Mouse (Mus musculus): ENCODE measurements around the gene Cfap70.

Cfap70 gene

DNA sequence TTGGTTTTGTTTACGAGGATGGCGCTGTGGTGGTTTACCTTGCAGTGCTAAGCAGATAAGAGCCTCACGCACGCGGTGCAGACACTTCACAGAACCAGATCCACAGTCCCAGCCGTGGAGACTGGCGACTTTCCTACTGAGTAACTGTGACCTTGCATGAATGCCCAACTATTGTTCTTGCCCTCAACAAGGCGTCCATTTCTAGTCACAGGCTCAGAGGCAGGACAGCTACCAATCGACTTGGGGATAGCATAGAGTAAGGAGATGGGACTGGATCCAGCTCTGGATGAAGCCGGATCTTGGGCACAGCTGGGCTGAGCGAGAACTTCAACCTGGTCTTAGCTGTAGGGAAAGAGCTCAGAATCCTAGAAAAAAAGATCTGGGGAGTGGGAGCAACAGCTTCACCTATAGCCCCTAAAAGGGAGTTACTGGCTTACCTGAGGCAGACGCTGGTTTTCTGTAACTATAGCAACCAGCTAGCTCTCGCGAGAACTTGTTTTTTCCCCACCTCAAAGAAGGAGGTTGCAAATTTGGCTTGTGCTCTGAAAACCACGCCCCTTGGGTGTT is at the start of gene Cfap70:
TSS of gene Cfap70 (minus strand) at position 462 of the 567 bp plus-strand sequence.
- peak; percentile 42 for DNase-seq

DNA sequence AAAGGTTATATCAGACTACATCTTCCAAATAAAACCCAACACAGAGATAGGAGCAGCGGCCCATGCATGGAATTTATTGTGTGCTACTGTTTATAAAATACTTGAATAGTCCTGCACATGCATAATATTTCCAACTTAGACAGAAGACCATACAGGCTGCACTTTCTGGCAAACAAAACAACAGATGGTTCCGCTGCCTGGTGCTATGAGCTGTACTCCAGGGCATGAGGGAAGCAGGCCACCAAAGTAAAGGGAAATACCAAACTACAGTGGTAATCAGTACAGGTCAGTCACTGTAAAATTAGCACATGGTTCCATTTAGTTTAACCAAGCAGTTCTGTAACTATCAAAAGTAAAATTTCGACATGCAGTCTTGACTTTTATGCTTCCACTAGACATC is 48.0 kb upstream of the Cfap70 start:
- DNase-seq = no peak

DNA sequence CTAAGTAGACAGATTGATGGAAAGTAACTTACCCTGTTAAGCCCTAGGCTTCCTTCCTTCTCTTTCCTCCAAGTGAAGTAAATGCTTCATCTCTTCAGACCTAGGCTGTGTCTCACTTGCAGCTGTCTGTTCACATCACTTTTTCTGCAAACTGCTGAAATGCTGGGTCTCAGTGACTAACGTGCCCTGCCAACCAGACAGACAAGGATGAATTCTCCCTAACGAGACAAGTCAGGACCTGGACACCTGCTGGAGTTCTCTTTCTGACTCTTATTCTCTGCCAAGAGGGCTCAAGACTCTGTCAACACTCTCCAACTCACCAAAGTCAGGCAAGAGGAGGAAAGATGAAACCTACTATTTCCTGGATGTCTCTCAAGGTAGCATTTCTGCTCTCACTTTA is 44.6 kb upstream of the Cfap70 start, which contains the start of gene Mss51:
TSS of gene Mss51 (minus strand) at position 299 of the 400 bp plus-strand sequence.
- no peak for DNase-seq

DNA sequence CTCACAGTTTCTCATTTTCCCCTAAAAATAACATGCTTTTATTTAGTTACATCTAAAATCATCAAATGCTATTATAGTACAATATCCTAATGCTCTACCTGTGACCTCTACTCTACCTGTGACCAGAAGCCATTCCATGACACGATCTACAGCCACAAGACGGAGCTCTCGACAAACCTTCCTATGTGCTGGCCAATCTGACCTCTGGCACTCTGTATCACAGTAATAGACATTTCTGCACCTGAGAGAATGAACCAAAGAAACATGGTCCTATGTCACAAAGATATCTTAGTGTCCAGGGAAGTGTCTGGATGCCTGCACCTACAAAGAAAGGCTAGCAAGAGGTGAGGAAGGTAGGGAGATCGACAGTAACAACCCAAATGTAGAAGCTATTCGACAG is 34.0 kb upstream of the Cfap70 start:
- DNase-seq = no peak

DNA sequence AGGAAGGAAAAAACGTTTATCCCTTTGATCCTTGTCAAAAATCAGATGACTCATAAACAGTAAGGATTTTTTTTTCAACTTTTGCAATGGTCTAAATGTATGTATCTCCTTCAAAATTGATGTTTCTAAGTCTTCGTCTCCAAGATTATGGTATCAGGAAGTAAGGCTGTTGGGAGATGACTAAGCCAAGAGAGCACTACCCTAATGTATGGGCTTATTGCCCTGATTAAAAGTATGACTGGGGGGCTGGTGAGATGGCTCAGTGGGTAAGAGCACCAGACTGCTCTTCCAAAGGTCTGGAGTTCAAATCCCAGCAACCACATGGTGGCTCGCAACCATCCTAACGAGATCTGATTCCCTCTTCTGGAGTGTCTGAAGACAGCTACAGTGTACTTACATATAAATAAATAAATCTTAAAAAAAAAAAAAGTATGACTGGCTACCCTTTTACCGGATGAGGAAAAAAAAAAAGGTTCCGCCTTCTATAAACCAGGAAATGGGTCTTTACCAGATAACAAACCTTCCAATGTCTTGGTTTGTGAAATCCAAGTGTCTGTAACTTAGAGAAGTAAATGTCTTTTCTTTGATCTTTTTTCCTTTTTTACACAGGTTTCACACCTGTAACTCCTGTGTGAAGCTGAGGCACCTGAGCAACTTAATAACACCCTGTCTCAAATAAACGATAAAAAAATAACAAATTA is 30.2 kb upstream of the Cfap70 start:
- DNase-seq = no peak

DNA sequence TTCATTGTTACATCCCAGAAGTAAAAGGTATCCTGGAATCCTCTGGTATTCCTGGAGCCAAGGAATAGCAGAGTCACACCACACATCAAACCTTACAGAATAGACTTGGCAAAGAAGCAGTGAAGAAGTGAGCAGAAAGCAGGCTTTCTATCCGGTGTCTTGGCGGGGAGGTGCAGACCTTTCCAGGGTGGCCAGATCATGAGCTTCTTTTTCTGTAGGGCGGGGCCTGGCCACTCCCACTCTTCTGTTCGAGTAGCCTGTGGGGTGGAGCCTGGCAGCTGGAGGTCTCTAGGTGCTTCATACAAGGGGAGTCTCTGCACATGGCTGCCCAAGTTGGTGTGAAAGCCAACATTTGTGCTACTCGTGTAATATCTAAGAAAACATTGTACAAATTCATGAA is 29.2 kb upstream of the Cfap70 start:
- no peak for DNase-seq

DNA sequence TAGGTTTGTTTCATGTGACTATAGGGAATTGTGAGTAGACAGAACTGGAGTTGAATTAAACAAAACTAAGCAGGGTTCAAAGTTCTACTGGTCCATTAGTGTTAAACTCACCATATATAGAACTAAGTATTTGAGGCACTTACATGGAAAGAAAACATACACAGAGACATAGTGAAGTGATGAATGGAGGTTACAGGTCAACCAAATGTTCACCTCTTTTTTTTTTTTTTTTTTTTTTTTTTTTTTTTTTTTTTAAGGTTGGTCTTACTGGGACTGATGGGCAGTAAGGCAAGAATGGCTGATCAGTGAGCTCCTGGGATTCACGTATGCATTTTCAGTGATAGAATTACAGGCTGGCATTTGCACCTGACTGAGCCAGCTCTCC is 28.2 kb upstream of the Cfap70 start:
- no peak for DNase-seq

DNA sequence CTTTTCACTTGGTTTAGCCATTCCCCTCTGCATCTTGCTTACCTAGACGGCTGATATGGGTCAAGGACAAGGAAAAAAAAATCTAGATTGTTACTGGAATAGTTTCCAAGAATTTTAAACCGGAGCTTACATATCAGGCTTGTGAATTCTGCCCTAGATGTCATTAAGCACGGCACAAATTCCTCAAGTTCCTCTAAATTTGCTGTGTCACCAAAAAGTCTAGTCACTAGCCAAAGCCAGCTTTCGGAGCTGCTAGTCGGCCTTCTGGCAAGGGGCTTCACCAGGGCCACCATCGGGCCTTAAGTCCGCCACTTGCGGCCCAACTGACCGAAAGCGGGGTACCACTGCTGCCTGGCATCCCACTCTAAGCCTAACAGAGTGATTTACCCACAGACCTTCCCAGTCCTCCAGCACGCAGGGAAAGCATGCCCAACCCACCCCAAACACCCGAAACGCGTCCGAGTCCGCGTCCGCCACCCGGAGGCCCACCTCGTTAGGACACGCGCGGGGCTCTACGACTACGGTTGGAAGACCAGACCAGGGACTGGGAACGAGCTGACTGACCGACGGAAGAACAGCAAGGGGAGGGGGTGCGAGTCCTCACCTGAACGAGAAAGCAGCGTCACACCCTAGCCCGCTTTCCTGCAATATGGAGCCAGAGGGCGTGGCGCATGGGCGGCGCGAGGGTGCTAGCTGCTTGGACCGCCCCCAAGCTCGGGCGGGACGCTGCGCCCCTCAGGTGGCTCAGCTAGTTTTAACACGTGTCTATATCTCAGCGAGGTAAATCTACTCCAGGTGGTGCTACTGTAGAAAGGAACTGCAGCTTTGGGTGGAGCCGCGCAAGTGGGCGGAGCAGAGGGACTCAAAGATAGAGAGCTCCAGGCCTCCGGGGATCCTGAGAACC is 27.5 kb upstream of the Cfap70 start, which contains the start of gene Anxa7:
TSS of gene Anxa7 (minus strand) at position 843 of the 904 bp plus-strand sequence.
- peak; percentile 52 for DNase-seq

DNA sequence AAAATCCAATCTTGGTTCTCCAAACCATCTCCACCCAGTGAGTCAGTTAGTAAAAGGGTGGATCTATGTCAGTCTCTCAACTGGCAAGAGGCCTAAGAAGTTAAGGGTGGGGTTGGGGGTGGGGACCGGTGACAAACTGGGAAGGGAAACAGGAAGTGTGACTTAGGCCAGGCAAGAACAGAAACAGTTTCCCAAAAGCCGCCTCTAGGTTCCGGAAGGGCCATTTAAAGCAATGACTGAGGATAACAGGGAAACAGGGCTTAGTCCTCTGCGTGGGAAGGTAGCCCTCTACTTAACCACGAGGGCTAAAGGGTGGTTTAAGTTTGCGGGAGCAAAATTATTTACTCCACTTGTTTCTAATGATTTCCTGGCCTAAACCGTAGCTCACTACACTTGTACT is 26.8 kb upstream of the Cfap70 start:
- no peak for DNase-seq

DNA sequence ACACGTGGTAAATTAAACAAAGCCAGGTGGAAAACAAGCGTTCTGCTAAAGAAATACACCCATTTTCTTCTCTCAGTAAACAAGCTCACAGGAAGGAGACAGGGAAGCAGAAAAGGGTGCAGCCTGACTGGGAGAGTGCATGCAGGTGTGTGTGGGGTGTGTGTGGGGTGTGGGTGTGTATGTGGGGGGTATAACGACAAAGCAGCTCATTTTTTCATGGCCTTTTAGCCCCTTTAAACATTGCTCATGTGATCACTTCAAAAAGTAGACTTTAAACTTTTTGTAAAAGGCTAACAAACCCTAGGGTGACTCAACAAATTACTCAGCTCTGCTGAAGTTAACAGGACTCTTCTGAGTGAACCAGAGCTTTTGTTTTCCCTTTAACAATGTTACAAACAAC is 26.4 kb upstream of the Cfap70 start:
- DNase-seq = no peak

DNA sequence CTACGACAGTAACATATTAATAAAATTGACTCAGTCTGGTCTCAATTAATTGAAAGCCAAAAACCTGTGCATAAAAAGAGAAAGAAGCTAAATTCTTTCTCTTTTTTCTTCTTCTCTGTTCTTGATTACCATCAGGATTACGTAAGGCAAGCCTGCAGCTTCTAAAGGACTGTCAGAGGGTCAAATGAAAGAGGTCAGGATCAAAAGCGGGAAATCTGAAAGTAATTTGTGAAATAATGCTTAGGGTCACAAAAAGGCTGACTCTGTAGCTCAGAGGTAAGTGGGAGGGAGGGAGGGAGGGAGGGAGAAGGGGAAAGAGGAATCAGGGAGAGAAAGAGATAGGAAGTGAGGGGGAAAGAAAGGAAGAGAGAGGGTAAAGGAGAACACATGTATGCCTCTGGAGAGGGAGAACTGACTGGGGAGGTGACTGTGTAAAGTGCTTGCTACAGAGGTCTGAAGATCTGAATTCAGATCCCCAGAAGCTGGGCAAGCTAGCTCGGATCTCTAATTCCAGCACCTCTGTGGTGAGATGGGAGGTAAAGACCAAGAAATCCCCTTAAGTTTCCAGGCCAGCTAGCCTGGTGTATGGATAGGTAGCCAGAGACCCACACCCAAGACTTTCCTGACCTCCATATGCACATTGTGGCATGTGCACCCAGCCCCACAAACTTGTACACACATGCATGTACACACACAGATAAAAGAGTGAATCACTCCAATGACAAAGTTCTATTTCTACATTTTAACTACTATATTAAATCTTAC is 25.4 kb upstream of the Cfap70 start:
- no peak for DNase-seq

DNA sequence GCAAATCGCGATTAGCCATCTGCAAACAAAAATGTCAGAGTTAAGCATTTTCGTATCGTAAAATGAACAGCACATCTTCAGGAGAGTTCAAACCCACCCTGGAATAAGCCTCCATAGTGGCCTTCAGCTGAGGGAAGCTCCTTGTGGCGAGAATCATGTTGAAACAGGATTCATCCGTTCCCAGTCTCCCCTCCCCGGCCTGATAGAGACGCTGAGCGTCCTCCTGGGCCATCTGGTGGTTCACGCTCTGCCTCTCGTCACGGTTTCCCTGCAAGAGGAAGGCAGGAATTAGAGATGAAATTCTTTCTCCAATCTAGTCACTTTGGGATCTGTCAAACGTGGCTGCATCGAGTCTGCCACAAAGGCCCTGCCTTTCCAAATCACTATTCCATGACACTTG is 8.2 kb upstream of the Cfap70 start:
- no peak for DNase-seq

DNA sequence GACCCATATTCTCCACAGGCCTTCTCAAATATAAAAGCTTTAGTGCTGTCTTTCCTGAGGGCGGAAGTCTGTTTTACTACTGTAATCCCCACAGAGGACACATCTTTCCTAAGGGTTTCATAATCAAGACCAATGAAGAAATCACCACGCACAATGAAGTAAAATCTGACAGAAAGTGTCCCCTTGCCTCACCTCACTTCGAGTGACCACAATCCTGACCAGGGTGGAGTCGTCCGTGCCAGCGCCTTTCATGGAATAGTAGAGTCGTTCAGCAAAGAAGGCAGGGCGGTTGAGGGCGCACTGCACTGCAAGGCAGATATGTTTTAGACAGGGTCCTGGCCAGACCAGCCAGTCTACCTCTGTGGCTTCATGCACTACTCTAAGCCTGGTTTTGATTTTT is 6.4 kb upstream of the Cfap70 start:
- DNase-seq = no peak

DNA sequence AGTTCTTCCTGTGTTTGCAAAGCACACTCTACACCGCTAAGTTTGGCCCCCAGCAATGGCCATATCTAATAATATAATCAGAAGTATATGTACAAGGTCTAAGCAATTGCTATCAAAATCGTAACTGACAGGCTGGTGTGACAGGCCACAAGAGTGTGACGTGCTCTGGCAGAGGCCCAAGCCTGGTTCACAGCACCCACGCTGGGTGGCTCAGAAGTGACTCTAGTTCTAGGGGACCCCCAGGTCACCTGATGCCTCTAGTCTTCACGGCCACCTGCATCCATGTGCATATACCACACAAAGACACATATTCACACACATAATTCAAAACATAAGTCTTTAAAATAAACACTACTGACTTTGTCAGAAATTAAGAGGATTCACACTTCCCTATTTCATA is 903 bp upstream of the Cfap70 start:
- DNase-seq = no peak

DNA sequence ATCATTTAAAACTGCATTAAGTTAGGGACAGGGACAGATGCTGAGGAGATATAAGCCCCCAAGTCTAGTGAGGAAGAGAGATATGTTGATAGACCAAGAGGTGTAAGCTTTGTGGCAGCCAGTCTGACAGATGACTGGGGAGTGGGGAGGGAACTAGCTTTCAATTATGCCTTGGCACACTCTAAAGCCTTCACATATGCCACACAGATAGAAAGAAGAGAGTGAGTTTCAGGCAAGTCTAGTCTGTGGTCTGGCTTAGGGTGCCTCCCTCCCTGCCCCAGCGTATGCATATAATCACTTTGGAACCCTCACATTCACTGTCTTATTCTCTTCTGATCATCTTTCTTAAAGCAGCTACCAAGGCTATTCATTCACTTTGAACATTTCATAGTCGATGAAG is 724 bp downstream of the Cfap70 start:
- DNase-seq = no peak

DNA sequence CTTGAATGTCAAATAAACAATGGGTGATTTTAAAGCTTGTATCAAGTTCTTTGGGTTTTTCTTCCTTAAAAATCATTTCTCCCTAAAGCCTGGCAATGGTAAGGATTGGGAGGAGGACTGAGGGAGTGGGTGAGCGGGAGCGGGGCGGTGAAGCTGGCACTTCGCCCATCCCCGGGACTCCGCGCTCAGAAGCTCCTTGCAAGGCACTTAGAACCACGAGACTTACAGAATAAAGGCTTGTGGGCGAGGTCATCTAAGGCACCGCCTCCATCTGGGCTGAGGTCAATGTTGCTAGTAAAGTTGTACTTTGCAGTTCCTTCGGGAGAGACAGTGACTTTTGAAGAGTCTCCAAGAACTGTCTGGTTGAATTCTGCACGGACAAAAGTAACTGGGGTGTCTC is 4.8 kb downstream of the Cfap70 start:
- DNase-seq = peak; percentile 53

DNA sequence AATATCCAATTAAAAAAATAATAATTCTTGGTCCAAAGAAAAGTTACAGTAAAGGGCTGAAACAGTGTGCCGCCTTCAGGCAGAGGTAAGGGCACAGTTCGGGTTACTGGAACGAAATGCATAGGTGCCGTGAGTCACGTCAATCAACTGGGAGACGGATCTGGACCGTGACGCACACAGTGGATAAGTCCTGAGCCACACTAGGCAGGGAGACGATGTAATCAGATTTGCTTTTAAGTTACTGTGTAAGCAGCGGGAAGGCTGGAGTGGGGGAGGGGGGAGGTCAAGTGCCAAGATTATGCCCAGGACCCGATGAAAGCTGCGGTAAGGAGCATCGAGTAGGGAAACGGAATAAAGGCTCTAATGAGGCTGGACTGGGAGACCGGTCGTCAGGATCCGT is 9.8 kb downstream of the Cfap70 start:
- DNase-seq = no peak

DNA sequence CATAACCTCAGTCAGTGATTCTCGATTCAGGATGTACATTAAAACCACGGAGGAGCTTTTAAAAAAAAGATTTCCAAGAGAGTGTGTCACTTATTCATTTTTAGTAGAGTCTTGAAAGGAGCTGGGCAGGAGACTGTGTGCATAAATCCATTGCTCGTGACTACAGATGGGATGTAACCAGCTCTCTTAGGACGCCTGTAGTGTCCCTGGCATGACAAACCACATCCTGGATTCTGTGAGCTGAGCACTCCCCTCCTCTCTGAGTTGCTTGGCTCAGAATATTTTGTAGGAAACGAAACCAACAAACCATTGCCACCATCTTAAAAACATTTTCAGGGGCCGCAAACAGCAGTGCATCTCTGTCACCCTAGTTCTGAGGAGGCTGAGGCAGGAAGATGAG is 15.1 kb downstream of the Cfap70 start:
- no peak for DNase-seq

DNA sequence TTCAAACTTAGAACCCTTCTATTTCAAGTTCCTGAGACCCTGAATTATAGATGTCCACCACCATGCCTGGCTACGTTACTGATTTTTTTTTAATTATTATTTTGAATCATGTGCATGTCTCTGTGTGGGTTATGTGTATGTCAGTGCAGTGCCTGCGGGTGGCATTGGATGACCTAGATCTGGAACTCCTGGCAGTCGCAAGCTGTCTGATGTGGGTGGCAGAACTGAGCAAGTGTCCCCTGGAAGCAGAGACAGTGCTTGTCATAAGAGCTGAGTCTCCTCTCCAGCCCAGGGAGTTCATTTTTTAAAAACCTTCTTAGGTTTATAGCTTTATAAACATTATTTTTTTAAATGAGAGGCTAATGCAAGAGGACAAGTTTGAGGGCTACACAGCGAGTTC is 19.6 kb downstream of the Cfap70 start:
- no peak for DNase-seq

DNA sequence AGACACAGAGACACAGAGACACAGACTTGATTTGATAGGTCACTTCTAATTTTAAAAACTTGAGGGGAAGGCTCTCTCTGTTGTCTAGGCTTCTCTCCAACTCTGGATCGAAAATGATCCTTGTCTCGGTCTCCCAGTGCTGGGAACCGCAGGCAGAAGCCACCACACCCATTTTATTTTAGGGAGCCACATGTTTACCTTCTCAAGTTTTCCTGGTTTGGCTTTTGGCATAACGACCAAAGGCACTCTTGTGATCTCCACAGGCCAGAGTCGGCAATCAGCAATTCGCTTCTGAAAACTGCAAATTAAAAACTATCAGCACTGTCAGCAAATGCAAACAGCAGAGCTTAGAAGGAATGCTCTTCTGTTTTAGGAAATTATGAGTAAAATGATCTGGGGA is 20.3 kb downstream of the Cfap70 start:
- DNase-seq = no peak

DNA sequence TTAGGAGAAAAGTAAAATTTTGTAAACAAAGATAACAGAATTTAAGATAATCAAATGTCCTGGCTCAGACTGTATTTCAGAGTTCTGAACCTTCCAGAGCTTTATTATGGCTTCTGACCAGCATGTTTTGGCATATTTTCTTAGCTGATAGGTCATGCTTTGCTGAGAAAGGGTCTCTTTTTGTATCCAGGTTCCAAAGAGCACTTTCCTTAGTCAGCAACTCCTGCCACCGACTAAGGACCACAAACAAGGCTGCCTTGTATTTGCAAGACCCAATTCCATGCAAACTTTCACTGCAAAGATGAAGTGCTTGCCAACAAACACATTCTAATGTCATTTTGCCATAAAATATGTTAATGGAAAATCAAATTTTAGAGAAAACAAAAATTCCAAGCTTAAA is 22.2 kb downstream of the Cfap70 start:
- DNase-seq = no peak

DNA sequence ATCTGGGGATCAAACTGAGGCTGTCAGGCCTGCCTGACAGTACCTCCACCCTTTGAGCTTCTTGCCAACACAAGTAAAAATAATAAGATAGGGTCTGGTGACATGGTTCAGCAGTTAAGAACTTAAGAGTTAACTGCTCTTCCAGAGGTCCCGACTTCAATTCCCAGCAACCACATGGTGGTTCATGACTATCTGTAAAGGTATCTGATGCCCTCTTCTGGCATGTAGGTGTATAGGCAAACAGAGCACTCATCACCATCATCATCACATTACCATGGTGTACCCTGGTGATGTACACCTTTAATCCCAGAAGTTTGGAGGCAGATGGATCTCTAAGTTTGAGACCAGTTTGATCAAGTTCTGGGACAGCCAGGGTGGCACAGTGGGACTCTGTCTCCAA is 23.4 kb downstream of the Cfap70 start:
- no peak for DNase-seq

DNA sequence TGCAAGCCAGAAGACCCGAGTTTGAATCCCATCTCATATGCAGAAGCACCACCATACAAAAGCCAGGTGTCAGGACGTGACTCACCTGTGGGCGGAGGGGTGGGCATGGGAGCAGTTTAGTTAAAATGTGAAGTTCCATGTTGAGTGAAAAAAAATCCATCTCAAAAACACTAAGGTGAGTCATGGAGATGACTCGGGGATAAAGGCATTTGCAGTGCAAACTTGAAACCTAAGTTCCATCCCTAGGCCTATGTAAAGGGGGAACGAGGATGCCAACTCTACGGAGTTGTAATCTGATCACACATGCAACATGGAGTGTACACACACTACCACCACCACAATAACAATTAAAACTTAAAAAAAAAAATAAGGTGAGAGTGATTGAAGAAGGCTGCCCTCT is 29.0 kb downstream of the Cfap70 start:
- no peak for DNase-seq

All from right cerebral cortex, postnatal 14 days (tissue).